Mouse (Mus musculus) midbrain, embryonic 10.5 days (tissue): ENCODE results near the gene Soat2. TPM values are rescaled to one million over a fixed set of nuclear protein-coding genes. Genes with fewer than 3 reads are reported as not detected.
A peak's percentile ranks its signal among the peaks of the same experiment; 100 is the strongest.

ENCODE experiments used
- DNase-seq: peaks from one replicate; pipeline ENCODE4 v3.0.0-alpha.2; 2017; ENCODE audit warnings: low spot score
- H3K27ac ChIP-seq: fragments of 300-500 bp; sonication (generic); replicated peaks from 2 replicates; pipeline ENCODE4 v1.5.1; 2016; ENCODE audit warnings: mild to moderate bottlenecking
- H3K27me3 ChIP-seq: fragments of 300-500 bp; sonication (generic); 2 replicates; pipeline ENCODE4 v1.6.1; 2016; ENCODE audit warnings: low read depth, mild to moderate bottlenecking; ENCODE audit not compliant: poor library complexity, severe bottlenecking
- H3K36me3 ChIP-seq: fragments of 300-500 bp; sonication (generic); 2 replicates; pipeline ENCODE4 v1.6.1; 2016; ENCODE audit warnings: mild to moderate bottlenecking, moderate library complexity
- H3K4me1 ChIP-seq: fragments of 300-500 bp; sonication (generic); 2 replicates; pipeline ENCODE4 v1.6.1; 2016
- H3K4me3 ChIP-seq: fragments of 300-500 bp; sonication (generic); 2 replicates; pipeline ENCODE4 v1.5.1; 2016; ENCODE audit warnings: mild to moderate bottlenecking, moderate library complexity
- H3K9me3 ChIP-seq: fragments of 300-500 bp; sonication (generic); replicated peaks from 2 replicates; pipeline ENCODE4 v1.6.1; 2016; ENCODE audit warnings: mild to moderate bottlenecking
- WGBS: fragments of 180-500 bp; shearing (Covaris S2); methylation state at CpG from one replicate; pipeline ENCODE4 v1.1.7; 2016; 5-methylcytosine and 5-hydroxymethylcytosine counted together
- polyA plus RNA-seq: library from polyadenylated mRNA; unstranded; fragments of >200 nt; fragmentation: Nextera tagmentation; extraction: Ambion mirVana; gene quantifications from 2 replicates; pipeline ENCODE4 v1.2.1, GENCODE M21; 2016

Soat2 gene
- polyA plus RNA-seq, 1 experiment from 2014 or later = 0.20 TPM

GRCm38 (mm10) chr15:102204674-102205505 lies 54.6 kb downstream of the Soat2 start, which contains the start of gene Csad:
Csad (minus strand) TSS chr15:102204724.
- no peaks in the 10 kb centered on the region for H3K9me3 ChIP-seq
- peak within 1 kb of the TSS; percentile 84 for H3K4me3 ChIP-seq
- H3K36me3 ChIP-seq = peaks cover 52% of the 10 kb centered on the region
- H3K27ac ChIP-seq = peak within 1 kb of the TSS; percentile 98
- no peak for DNase-seq
- H3K27me3 ChIP-seq = no peaks in the 10 kb centered on the region
- H3K4me1 ChIP-seq = peaks cover 29% of the 10 kb centered on the region
- 76% methylated on average over 19 of the region's 19 CpGs for WGBS

- no peak for DNase-seq
- H3K27ac ChIP-seq = no peak overlapping the region
- no peaks in the 10 kb centered on the region for H3K27me3 ChIP-seq
- H3K4me1 ChIP-seq = peaks cover 29% of the 10 kb centered on the region
- H3K36me3 ChIP-seq = peaks cover 61% of the 10 kb centered on the region
- peak overlapping the region; percentile 84; the same call in 1 of the 2 replicates for H3K4me3 ChIP-seq
- no peaks in the 10 kb centered on the region for H3K9me3 ChIP-seq
- WGBS = 88% methylated on average over 8 of the region's 8 CpGs
Measured at GRCm38 (mm10) chr15:102205779-102206178, 55.5 kb downstream of the Soat2 start.

GRCm38 (mm10) chr15:102207351-102207750 lies 57.0 kb downstream of the Soat2 start:
- H3K9me3 ChIP-seq = no peaks in the 10 kb centered on the region
- DNase-seq = no peak
- peaks cover 77% of the 10 kb centered on the region for H3K36me3 ChIP-seq
- H3K27me3 ChIP-seq = no peaks in the 10 kb centered on the region
- H3K4me3 ChIP-seq = no peak overlapping the region
- peaks cover 27% of the 10 kb centered on the region for H3K4me1 ChIP-seq
- 83% methylated on average over 3 of the region's 3 CpGs for WGBS
- H3K27ac ChIP-seq = no peak overlapping the region

GRCm38 (mm10) chr15:102208092-102208561 lies 57.8 kb downstream of the Soat2 start:
- 93% methylated on average over 9 of the region's 9 CpGs for WGBS
- peaks cover 85% of the 10 kb centered on the region for H3K36me3 ChIP-seq

GRCm38 (mm10) chr15:102209114-102209513 lies 58.8 kb downstream of the Soat2 start:
- Histone ChIP-seq H3K27me3 (no peaks in the 10 kb centered on the region), H3K4me3 (no peak overlapping the region), H3K36me3 (peaks cover 95% of the 10 kb centered on the region), H3K4me1 (peaks cover 20% of the 10 kb centered on the region), H3K27ac (no peak overlapping the region), H3K9me3 (no peaks in the 10 kb centered on the region)
- WGBS = 95% methylated on average over 8 of the region's 8 CpGs
- no peak for DNase-seq

More at GRCm38 (mm10) chr15:102208092-102208561, 57.8 kb downstream of the Soat2 start:
- Histone ChIP-seq H3K27me3 (no peaks in the 10 kb centered on the region), H3K9me3 (no peaks in the 10 kb centered on the region), H3K4me1 (peaks cover 20% of the 10 kb centered on the region), H3K4me3 (no peak overlapping the region), H3K27ac (no peak overlapping the region)
- DNase-seq = no peak

GRCm38 (mm10) chr15:102210816-102211215 lies 60.5 kb downstream of the Soat2 start:
- H3K4me1 ChIP-seq = peaks cover 3% of the 10 kb centered on the region
- H3K36me3 ChIP-seq = peaks cover 94% of the 10 kb centered on the region
- no peak overlapping the region for H3K27ac ChIP-seq
- no peak for DNase-seq
- no peaks in the 10 kb centered on the region for H3K27me3 ChIP-seq
- 93% methylated on average over 4 of the region's 4 CpGs for WGBS
- H3K9me3 ChIP-seq = no peaks in the 10 kb centered on the region
- H3K4me3 ChIP-seq = no peak overlapping the region

GRCm38 (mm10) chr15:102211895-102212294 lies 61.6 kb downstream of the Soat2 start:
- WGBS = 88% methylated on average over 6 of the region's 6 CpGs

More at GRCm38 (mm10) chr15:102211895-102212294, 61.6 kb downstream of the Soat2 start:
- H3K4me3 ChIP-seq = no peak overlapping the region
- no peaks in the 10 kb centered on the region for H3K4me1 ChIP-seq
- H3K36me3 ChIP-seq = peaks cover 95% of the 10 kb centered on the region
- no peaks in the 10 kb centered on the region for H3K27me3 ChIP-seq
- no peak overlapping the region for H3K27ac ChIP-seq
- no peaks in the 10 kb centered on the region for H3K9me3 ChIP-seq
- no peak for DNase-seq

Other genes starting within 250 kb of the Soat2 start
- not detected in 2 replicates for gene Krt4, start 225.8 kb upstream of the Soat2 start, polyA plus RNA-seq
- 0.07 and 0.20 TPM in 2 replicates for gene Krt79, start 210.2 kb upstream of the Soat2 start, polyA plus RNA-seq
- not detected in 2 replicates for gene Krt78, start 196.2 kb upstream of the Soat2 start, polyA plus RNA-seq
- gene Krt8, start 146.0 kb upstream of the Soat2 start, polyA plus RNA-seq = 18.5 and 21.9 TPM in 2 replicates
- 11.4 and 21.0 TPM in 2 replicates for gene Krt18, start 122.3 kb upstream of the Soat2 start, polyA plus RNA-seq
- 113 and 125 TPM in 2 replicates for gene Eif4b, start 76.8 kb upstream of the Soat2 start, polyA plus RNA-seq
- 8.9 and 9.4 TPM in 2 replicates for gene Tns2, start 50.1 kb upstream of the Soat2 start, polyA plus RNA-seq
- 13.7 and 15.5 TPM in 2 replicates for gene Spryd3, start 14.3 kb upstream of the Soat2 start, polyA plus RNA-seq
- 0.32 and 0.38 TPM in 2 replicates for gene Igfbp6, start 6.2 kb upstream of the Soat2 start, polyA plus RNA-seq
- gene Zfp740, start 52.7 kb downstream of the Soat2 start, polyA plus RNA-seq = 63.0 and 72.4 TPM in 2 replicates
- 32.8 and 38.8 TPM in 2 replicates for gene Csad, start 54.2 kb downstream of the Soat2 start, polyA plus RNA-seq
- gene Itgb7, start 81.4 kb downstream of the Soat2 start, polyA plus RNA-seq = 0.31 and 0.56 TPM in 2 replicates
- gene Rarg, start 107.0 kb downstream of the Soat2 start, polyA plus RNA-seq = 14.3 and 16.2 TPM in 2 replicates
- gene Gm9918, start 120.0 kb downstream of the Soat2 start, polyA plus RNA-seq = 0.35 and 0.41 TPM in 2 replicates
- gene Mfsd5, start 128.9 kb downstream of the Soat2 start, polyA plus RNA-seq = 59.2 and 63.2 TPM in 2 replicates
- 47.4 and 54.4 TPM in 2 replicates for gene Espl1, start 145.7 kb downstream of the Soat2 start, polyA plus RNA-seq
- gene Pfdn5, start 175.6 kb downstream of the Soat2 start, polyA plus RNA-seq = 335 and 345 TPM in 2 replicates
- 125 and 134 TPM in 2 replicates for gene Myg1, start 181.2 kb downstream of the Soat2 start, polyA plus RNA-seq
- 115 and 128 TPM in 2 replicates for gene Aaas, start 200.2 kb downstream of the Soat2 start, polyA plus RNA-seq
- 0.59 and 0.66 TPM in 2 replicates for gene Sp7, start 216.7 kb downstream of the Soat2 start, polyA plus RNA-seq